Mouse (Mus musculus): ENCODE data around the gene S100a10. TPM values are rescaled to one million over a fixed set of nuclear protein-coding genes. Genes with fewer than 3 reads are reported as not detected.

The S100a10 gene
- polyA plus RNA-seq, 1 experiment from 2014 or later = 603 TPM

DNA sequence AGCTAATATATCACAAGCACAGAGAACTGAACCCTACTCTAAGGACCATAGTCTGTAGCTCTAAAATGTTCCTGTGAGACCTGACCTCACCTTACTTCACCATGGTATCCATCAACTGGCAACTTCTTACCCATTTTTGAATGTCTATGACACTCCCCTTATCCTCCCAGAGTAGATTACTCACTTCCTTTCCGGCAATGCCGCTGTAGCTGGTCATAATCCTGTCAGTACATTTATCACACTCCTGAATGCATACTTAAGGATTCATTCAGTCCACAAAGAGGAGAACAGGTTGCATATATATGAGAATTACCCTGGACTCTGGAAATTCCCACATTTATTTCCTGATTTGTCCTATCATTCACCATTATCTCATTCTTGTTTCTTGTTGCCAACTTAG lies 37.5 kb upstream of the S100a10 start:
- 55% methylated on average over 2 of the region's 2 CpGs for WGBS
- H3K4me2 ChIP-seq (ENCODE audit: low read depth, low read length) = no peak overlapping the region
- no peak for ATAC-seq (ENCODE audit: insufficient read depth, low FRiP score)

DNA sequence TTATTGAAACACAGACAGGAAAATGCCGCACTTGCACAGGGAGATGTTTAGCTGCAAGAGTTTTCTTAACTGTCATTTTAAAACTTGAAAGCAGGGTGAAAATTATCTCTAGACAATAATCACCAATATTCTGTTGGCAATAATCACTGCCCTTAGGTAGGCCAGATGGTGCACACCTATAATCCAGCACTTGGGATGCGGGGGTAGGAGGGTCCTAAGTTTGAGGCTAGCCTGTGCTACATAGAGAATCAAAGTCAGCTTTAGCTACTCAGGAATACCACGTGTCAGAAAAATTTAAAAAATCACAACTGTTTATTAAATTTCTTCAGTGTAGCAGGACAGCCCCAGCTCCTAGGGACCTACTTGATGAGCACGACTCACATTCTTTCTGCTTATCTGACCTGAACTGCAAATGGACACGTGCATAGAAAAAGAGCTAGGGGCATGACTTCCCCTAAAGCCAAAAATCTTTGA lies 35.0 kb upstream of the S100a10 start:
- Histone ChIP-seq H3K4me3 (replicated peaks; ENCODE audit: low read length) (peak overlapping the region; percentile 70), H3K9me3 (replicated peaks; ENCODE audit: control insufficient read depth, low read length) (no peaks in the 10 kb centered on the region), H3K27me3 (ENCODE audit: control insufficient read depth, insufficient read depth, low read length) (no peaks in the 10 kb centered on the region), H3K4me2 (ENCODE audit: low read depth, low read length) (peak overlapping the region; percentile 66; the same call in 1 of the 2 replicates), H3K27ac (ENCODE audit: low read length) (peak overlapping the region; percentile 97), H3K9ac (ENCODE audit: low read length) (peak overlapping the region; percentile 89), H3K4me1 (ENCODE audit: control insufficient read depth, insufficient read depth, low read length) (peaks cover 16% of the 10 kb centered on the region), H3K36me3 (ENCODE audit: control insufficient read depth, insufficient read depth, low read length) (no peaks in the 10 kb centered on the region)
- WGBS = 48% methylated on average over 5 of the region's 5 CpGs
- ATAC-seq (ENCODE audit: insufficient read depth, low FRiP score) = no peak

More for the DNA sequence above, 37.5 kb upstream of the S100a10 start:
- no peaks in the 10 kb centered on the region for H3K9me3 ChIP-seq (replicated peaks; ENCODE audit: control insufficient read depth, low read length)
- H3K27ac ChIP-seq (ENCODE audit: low read length) = no peak overlapping the region
- no peak overlapping the region for H3K9ac ChIP-seq (ENCODE audit: low read length)
- no peak overlapping the region for H3K4me3 ChIP-seq (replicated peaks; ENCODE audit: low read length)
- H3K36me3 ChIP-seq (ENCODE audit: control insufficient read depth, insufficient read depth, low read length) = no peaks in the 10 kb centered on the region
- peaks cover 11% of the 10 kb centered on the region for H3K4me1 ChIP-seq (ENCODE audit: control insufficient read depth, insufficient read depth, low read length)
- H3K27me3 ChIP-seq (ENCODE audit: control insufficient read depth, insufficient read depth, low read length) = no peaks in the 10 kb centered on the region

DNA sequence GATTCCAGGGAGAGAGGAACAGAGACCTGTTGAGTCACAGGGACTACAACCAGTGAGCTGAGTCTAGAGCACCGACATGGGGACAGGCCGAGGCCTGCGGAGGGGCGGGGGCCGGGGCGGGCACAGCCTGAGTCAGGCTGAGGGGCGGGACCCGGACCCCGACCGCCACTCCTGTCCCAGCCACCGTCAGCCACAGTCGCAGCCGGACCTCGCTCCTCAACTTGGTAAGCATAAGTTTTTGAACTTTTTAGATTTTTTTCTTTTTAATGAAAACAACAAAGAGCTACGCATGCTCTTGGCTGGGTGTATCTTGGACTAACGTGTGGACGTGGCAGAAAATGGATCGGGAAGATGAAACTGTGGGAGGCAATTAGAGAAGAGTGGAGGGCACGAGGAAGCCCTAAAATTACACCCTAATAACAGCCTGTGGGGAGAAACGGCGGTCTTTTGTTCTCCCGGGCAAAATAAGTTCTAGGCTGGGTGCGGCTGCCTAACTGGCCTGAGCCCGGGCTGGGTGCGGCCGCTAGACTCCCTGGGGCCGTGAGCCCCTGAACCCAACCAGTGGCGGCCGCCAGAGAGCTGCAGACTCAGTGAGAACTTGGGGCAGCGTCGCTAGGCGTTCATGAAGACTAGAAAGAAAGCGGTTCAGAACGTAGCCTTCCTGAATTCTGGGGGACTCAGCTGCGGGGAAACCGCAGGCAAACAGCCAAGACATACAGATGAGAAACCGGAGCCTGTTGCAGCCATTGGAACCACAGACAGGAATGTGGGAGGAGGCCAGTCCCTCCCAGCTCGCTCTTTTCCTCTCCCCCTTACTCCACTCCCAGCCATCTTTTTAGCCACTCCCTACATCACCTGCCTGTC lies 34.3 kb upstream of the S100a10 start, which contains the start of gene S100a11:
Gene S100a11, plus strand, starts transcription at position 159 of the 864 bp plus-strand sequence.
- Histone ChIP-seq H3K4me1 (ENCODE audit: control insufficient read depth, insufficient read depth, low read length) (peaks cover 16% of the 10 kb centered on the region), H3K9me3 (replicated peaks; ENCODE audit: control insufficient read depth, low read length) (no peaks in the 10 kb centered on the region), H3K9ac (ENCODE audit: low read length) (peak within 1 kb of the TSS; percentile 89), H3K27me3 (ENCODE audit: control insufficient read depth, insufficient read depth, low read length) (no peaks in the 10 kb centered on the region), H3K36me3 (ENCODE audit: control insufficient read depth, insufficient read depth, low read length) (no peaks in the 10 kb centered on the region), H3K4me2 (ENCODE audit: low read depth, low read length) (peak within 1 kb of the TSS; percentile 66), H3K27ac (ENCODE audit: low read length) (peak within 1 kb of the TSS; percentile 97), H3K4me3 (replicated peaks; ENCODE audit: low read length) (peak within 1 kb of the TSS; percentile 70)
- peak; percentile 94 for ATAC-seq (ENCODE audit: insufficient read depth, low FRiP score)
- under 1% methylated on average over 38 of the region's 38 CpGs for WGBS

DNA sequence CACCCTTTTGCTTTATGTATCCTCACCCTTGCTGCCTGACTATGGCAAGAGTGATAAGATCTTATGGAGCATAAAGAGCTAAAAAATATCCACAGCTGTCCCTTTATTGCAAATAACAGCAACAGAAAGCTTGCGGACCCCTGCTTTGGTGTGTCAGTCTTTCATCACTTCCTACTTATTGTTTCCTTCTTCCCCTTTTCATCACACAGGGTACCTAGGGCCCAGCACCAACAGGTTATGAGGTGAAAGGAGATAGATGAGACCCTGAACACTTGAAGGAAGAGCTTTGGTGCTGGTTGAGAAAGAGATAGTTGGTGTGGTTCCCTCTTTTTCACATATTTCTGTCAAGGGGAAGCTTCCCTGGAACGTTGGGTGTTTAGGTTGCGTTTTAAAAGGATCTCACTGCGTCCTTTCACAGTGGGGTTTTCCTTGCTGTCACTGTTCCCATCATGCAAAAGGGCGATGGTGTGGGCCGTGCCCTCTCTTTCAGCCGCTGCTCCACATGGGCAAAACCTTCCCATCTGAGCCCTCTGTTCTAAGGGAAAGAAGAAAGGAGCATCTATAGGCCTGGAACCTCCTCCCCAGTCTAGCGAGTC lies 33.3 kb upstream of the S100a10 start:
- Histone ChIP-seq H3K27me3 (ENCODE audit: control insufficient read depth, insufficient read depth, low read length) (no peaks in the 10 kb centered on the region), H3K27ac (ENCODE audit: low read length) (peak overlapping the region; percentile 97), H3K4me1 (ENCODE audit: control insufficient read depth, insufficient read depth, low read length) (peaks cover 16% of the 10 kb centered on the region), H3K9ac (ENCODE audit: low read length) (peak overlapping the region; percentile 89), H3K4me2 (ENCODE audit: low read depth, low read length) (peak overlapping the region; percentile 66), H3K4me3 (replicated peaks; ENCODE audit: low read length) (peak overlapping the region; percentile 70), H3K36me3 (ENCODE audit: control insufficient read depth, insufficient read depth, low read length) (no peaks in the 10 kb centered on the region; the same call in 1 of the 2 replicates), H3K9me3 (replicated peaks; ENCODE audit: control insufficient read depth, low read length) (no peaks in the 10 kb centered on the region)
- ATAC-seq (ENCODE audit: insufficient read depth, low FRiP score) = no peak
- 80% methylated on average over 8 of the region's 8 CpGs for WGBS

DNA sequence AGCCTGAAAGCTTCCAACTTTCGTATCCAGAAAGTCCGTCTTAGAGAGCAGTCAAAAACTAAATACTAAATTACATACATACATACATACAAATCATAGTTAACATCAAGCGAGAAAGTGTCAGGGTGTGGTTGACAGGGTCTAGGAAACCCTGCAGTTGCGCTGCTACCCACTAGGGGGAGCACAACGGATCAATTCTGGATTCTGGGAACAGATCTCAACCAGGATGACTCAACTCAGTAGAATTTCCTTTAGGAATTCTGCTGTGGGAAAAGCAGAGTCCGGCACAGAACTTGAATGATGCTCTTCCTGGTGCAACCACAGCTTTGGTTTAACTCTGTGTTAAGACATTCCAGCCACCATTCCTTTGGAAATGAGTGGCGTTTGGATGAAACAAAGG lies 32.3 kb upstream of the S100a10 start:
- Histone ChIP-seq H3K27me3 (ENCODE audit: control insufficient read depth, insufficient read depth, low read length) (no peaks in the 10 kb centered on the region), H3K27ac (ENCODE audit: low read length) (peak overlapping the region; percentile 61; the same call in 1 of the 2 replicates), H3K4me1 (ENCODE audit: control insufficient read depth, insufficient read depth, low read length) (peaks cover 16% of the 10 kb centered on the region), H3K9me3 (replicated peaks; ENCODE audit: control insufficient read depth, low read length) (no peaks in the 10 kb centered on the region), H3K4me3 (replicated peaks; ENCODE audit: low read length) (peak overlapping the region; percentile 32), H3K9ac (ENCODE audit: low read length) (peak overlapping the region; percentile 28; the same call in 1 of the 2 replicates), H3K36me3 (ENCODE audit: control insufficient read depth, insufficient read depth, low read length) (no peaks in the 10 kb centered on the region; the same call in 1 of the 2 replicates), H3K4me2 (ENCODE audit: low read depth, low read length) (peak overlapping the region; percentile 66)
- ATAC-seq (ENCODE audit: insufficient read depth, low FRiP score) = no peak
- WGBS = 41% methylated on average over 7 of the region's 7 CpGs

DNA sequence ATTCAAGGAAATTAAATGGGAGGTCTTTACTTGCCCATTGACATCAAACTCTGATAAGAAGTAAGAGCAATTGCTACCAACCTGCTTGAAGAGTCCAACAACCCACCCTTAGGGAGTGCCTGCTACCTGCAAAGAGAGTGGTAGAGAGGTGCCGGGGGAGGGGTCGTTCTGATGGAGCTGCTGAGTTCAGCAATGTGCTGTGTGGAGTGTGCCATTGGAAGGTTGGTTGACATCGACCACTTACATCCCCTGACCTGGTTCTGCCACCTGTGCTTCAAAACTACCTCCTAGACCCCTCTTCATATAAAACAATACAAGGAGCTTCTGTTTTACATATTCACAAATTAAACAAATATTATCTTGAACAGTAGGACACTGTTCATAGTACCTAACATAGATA lies 27.6 kb upstream of the S100a10 start:
- Histone ChIP-seq H3K4me2 (ENCODE audit: low read depth, low read length) (no peak overlapping the region), H3K36me3 (ENCODE audit: control insufficient read depth, insufficient read depth, low read length) (no peaks in the 10 kb centered on the region; the same call in 1 of the 2 replicates), H3K27me3 (ENCODE audit: control insufficient read depth, insufficient read depth, low read length) (no peaks in the 10 kb centered on the region), H3K4me1 (ENCODE audit: control insufficient read depth, insufficient read depth, low read length) (peaks cover 5% of the 10 kb centered on the region; the same call in 1 of the 2 replicates), H3K9ac (ENCODE audit: low read length) (no peak overlapping the region), H3K4me3 (replicated peaks; ENCODE audit: low read length) (no peak overlapping the region), H3K9me3 (replicated peaks; ENCODE audit: control insufficient read depth, low read length) (no peaks in the 10 kb centered on the region), H3K27ac (ENCODE audit: low read length) (no peak overlapping the region)
- 86% methylated on average over 3 of the region's 3 CpGs for WGBS
- ATAC-seq (ENCODE audit: insufficient read depth, low FRiP score) = 0 out of 2 replicates have a peak, but pooled peaks have one; percentile 29

DNA sequence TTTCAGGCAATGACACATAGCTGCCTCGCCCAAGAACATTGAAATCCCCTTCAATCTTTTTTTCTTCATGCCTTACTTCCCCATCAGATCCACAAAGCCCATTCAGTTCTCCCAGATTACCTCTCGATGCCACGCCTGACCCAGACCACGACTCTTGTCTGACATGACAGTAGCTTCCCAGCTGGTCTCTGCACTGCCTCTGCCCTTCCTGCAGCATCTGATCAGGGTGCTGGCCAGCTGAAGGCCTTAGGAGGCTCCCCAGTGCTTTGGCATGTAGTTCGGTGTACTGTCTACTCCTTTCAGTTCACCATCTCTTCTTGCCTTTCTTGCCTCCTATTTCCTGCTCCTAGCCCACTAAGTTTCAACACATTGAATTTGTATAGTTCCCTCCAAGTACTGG lies 26.1 kb upstream of the S100a10 start:
- 81% methylated on average over 5 of the region's 5 CpGs for WGBS
- no peaks in the 10 kb centered on the region; the same call in 1 of the 2 replicates for H3K36me3 ChIP-seq (ENCODE audit: control insufficient read depth, insufficient read depth, low read length)
- no peak for ATAC-seq (ENCODE audit: insufficient read depth, low FRiP score)
- H3K27ac ChIP-seq (ENCODE audit: low read length) = no peak overlapping the region
- no peak overlapping the region for H3K4me2 ChIP-seq (ENCODE audit: low read depth, low read length)
- H3K27me3 ChIP-seq (ENCODE audit: control insufficient read depth, insufficient read depth, low read length) = no peaks in the 10 kb centered on the region
- H3K4me3 ChIP-seq (replicated peaks; ENCODE audit: low read length) = no peak overlapping the region
- H3K4me1 ChIP-seq (ENCODE audit: control insufficient read depth, insufficient read depth, low read length) = no peaks in the 10 kb centered on the region
- no peaks in the 10 kb centered on the region for H3K9me3 ChIP-seq (replicated peaks; ENCODE audit: control insufficient read depth, low read length)
- H3K9ac ChIP-seq (ENCODE audit: low read length) = no peak overlapping the region

DNA sequence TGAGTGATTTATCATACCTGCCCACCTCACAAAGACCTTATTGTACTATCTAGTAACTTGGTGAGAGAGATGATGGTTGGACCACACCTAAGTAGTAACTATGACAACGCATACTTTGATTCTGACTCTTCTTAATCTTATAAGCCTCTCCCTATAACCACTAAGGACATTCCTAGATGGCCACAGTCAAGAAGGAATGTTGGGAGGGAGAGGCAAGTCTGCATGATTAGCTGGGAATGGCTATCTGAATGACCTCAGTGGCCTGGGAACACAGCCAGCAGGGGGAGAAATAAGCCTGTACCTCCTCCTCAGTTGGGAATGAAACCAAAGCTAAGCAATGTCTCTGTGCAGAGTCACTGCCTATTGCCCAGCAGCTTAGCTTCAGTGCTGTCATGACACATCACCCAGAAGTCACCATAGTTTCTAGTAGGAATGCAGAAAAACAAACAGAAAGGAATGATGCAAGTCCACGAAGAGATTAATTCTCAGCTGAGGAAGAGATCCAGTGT lies 17.8 kb upstream of the S100a10 start:
- H3K9ac ChIP-seq (ENCODE audit: low read length) = no peak overlapping the region
- H3K4me3 ChIP-seq (replicated peaks; ENCODE audit: low read length) = no peak overlapping the region
- H3K4me2 ChIP-seq (ENCODE audit: low read depth, low read length) = no peak overlapping the region
- no peaks in the 10 kb centered on the region for H3K36me3 ChIP-seq (ENCODE audit: control insufficient read depth, insufficient read depth, low read length)
- H3K27ac ChIP-seq (ENCODE audit: low read length) = no peak overlapping the region
- no peaks in the 10 kb centered on the region for H3K9me3 ChIP-seq (replicated peaks; ENCODE audit: control insufficient read depth, low read length)
- 42% methylated on average over 2 of the region's 2 CpGs for WGBS
- H3K27me3 ChIP-seq (ENCODE audit: control insufficient read depth, insufficient read depth, low read length) = no peaks in the 10 kb centered on the region
- no peaks in the 10 kb centered on the region for H3K4me1 ChIP-seq (ENCODE audit: control insufficient read depth, insufficient read depth, low read length)
- no peak for ATAC-seq (ENCODE audit: insufficient read depth, low FRiP score)

DNA sequence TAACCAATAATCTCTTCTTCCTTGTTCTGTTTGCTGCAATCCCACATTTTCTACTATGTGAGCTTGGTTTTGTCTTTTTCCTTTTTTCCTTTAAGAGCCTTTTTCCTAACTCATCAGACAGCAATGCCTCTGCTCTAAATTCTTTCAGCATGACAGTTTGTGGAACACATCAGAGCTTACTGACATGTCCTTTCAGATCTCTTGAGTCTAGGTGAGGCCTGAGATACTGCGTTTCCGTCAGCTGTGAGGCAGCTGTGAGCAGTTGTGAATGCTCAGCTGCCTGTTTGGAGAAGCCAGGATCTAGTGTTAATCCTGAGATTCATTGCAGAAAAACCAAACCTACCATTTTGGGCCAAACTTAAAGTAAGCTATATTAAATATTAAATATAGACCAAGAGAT lies 16.4 kb upstream of the S100a10 start:
- no peak overlapping the region for H3K9ac ChIP-seq (ENCODE audit: low read length)
- H3K27me3 ChIP-seq (ENCODE audit: control insufficient read depth, insufficient read depth, low read length) = no peaks in the 10 kb centered on the region
- H3K4me3 ChIP-seq (replicated peaks; ENCODE audit: low read length) = no peak overlapping the region
- 68% methylated on average over 2 of the region's 2 CpGs for WGBS
- H3K4me1 ChIP-seq (ENCODE audit: control insufficient read depth, insufficient read depth, low read length) = no peaks in the 10 kb centered on the region
- H3K27ac ChIP-seq (ENCODE audit: low read length) = no peak overlapping the region
- no peaks in the 10 kb centered on the region for H3K36me3 ChIP-seq (ENCODE audit: control insufficient read depth, insufficient read depth, low read length)
- H3K4me2 ChIP-seq (ENCODE audit: low read depth, low read length) = no peak overlapping the region
- no peaks in the 10 kb centered on the region for H3K9me3 ChIP-seq (replicated peaks; ENCODE audit: control insufficient read depth, low read length)
- ATAC-seq (ENCODE audit: insufficient read depth, low FRiP score) = no peak

Measured in stomach, embryonic 16.5 days (tissue).